Mouse (Mus musculus) E14TG2a.4 (cell line): ENCODE measurements around the gene Tfap4.
A peak's percentile ranks its signal among the peaks of the same experiment; 100 is the strongest.

ENCODE experiments used
- H3K27me3 ChIP-seq: 2 replicates; pipeline ENCODE4 v1.6.1; 2014; ENCODE audit warnings: low read length, control low read depth; ENCODE audit not compliant: insufficient read depth
- H3K36me3 ChIP-seq: 2 replicates; pipeline ENCODE4 v1.6.1; 2014; ENCODE audit warnings: low read length, control low read depth; ENCODE audit not compliant: insufficient read depth
- H3K4me1 ChIP-seq: replicated peaks from 2 replicates; pipeline ENCODE4 v1.6.1; 2014; ENCODE audit warnings: low read depth, low read length, control low read depth
- H3K4me3 ChIP-seq: replicated peaks from 2 replicates; pipeline ENCODE4 v1.5.1; 2014; ENCODE audit warnings: mild to moderate bottlenecking, low read length
- H3K9me3 ChIP-seq: 2 replicates; pipeline ENCODE4 v1.6.1; 2014; ENCODE audit warnings: low read length, control low read depth
- CTCF ChIP-seq: conservative IDR thresholded peaks from 2 replicates; pipeline ENCODE4 v1.5.1; 2014; ENCODE audit warnings: low read length
- NANOG ChIP-seq: IDR thresholded peaks from 2 replicates; pipeline ENCODE4 v1.6.1; 2014; ENCODE audit warnings: borderline replicate concordance, low read length, mixed read lengths
- POU5F1 ChIP-seq: IDR thresholded peaks from 2 replicates; pipeline ENCODE4 v1.6.1; 2014; ENCODE audit warnings: low read length, borderline replicate concordance

Tfap4 gene

GRCm38 (mm10) chr16:4559715-4560144 lies at the start of gene Tfap4:
Tfap4 (minus strand) TSS chr16:4559854.
- Histone ChIP-seq H3K4me3 (peak within 1 kb of the TSS; percentile 97), H3K4me1 (peaks cover 40% of the 10 kb centered on the region), H3K36me3 (peaks cover 15% of the 10 kb centered on the region), H3K9me3 (no peaks in the 10 kb centered on the region), H3K27me3 (no peaks in the 10 kb centered on the region)
- TF ChIP-seq CTCF (peak; percentile 35), POU5F1 (no peak)

DNA sequence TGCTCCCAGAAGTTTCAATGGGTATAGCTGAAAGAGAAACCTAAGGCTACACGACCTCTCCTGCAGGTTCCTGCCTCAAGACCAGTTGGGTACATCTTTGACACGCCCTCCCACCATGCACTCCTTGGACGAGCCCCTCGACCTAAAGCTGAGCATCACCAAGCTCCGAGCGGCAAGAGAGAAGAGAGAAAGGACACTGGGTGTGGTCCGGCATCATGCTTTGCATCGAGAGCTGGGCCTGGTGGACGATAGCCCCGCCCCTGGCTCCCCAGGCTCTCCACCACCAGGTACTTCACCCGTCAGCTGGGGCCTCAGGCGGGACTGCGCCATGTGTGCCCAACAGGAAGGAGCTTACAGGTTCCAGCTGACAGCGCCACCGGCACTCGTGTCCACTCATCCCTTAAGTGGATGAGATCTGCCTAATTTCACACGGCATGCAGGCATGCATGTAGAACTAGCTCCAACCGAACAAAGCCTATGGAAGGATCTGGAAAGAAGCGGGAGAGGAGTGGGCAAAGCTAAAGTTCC lies 48.9 kb upstream of the Tfap4 start:
- Histone ChIP-seq H3K27me3 (no peaks in the 10 kb centered on the region), H3K9me3 (no peaks in the 10 kb centered on the region), H3K4me3 (peak overlapping the region; percentile 49), H3K4me1 (peaks cover 92% of the 10 kb centered on the region), H3K36me3 (peaks cover 65% of the 10 kb centered on the region)
- no peak for TF ChIP-seq NANOG
- no peak for TF ChIP-seq CTCF
- no peak for TF ChIP-seq POU5F1

- Histone ChIP-seq H3K4me3 (peak overlapping the region; percentile 49), H3K9me3 (no peaks in the 10 kb centered on the region), H3K36me3 (peaks cover 59% of the 10 kb centered on the region), H3K27me3 (no peaks in the 10 kb centered on the region), H3K4me1 (peaks cover 92% of the 10 kb centered on the region)
- TF ChIP-seq CTCF (peak; percentile 89), POU5F1 (no peak)
Measured at GRCm38 (mm10) chr16:4607818-4608531, 48.3 kb upstream of the Tfap4 start.

- peaks cover 98% of the 10 kb centered on the region for H3K4me1 ChIP-seq
- peaks cover 45% of the 10 kb centered on the region for H3K36me3 ChIP-seq
- H3K4me3 ChIP-seq = peak overlapping the region; percentile 53
- no peaks in the 10 kb centered on the region for H3K27me3 ChIP-seq
- H3K9me3 ChIP-seq = no peaks in the 10 kb centered on the region
- no peak for TF ChIP-seq POU5F1
- no peak for TF ChIP-seq NANOG
- no peak for TF ChIP-seq CTCF
Measured at GRCm38 (mm10) chr16:4606431-4607084, 46.9 kb upstream of the Tfap4 start.

- H3K4me3 ChIP-seq = peak overlapping the region; percentile 53
- no peaks in the 10 kb centered on the region for H3K27me3 ChIP-seq
- H3K4me1 ChIP-seq = peaks cover 100% of the 10 kb centered on the region
- no peak for TF ChIP-seq POU5F1
- TF ChIP-seq NANOG = no peak
- TF ChIP-seq CTCF = no peak
- peaks cover 35% of the 10 kb centered on the region for H3K36me3 ChIP-seq
- H3K9me3 ChIP-seq = no peaks in the 10 kb centered on the region
Measured at GRCm38 (mm10) chr16:4605514-4606131, 46.0 kb upstream of the Tfap4 start.

- H3K27me3 ChIP-seq = no peaks in the 10 kb centered on the region
- no peaks in the 10 kb centered on the region for H3K9me3 ChIP-seq
- TF ChIP-seq POU5F1 (no peak), NANOG (no peak), CTCF (no peak)
- peaks cover 29% of the 10 kb centered on the region for H3K36me3 ChIP-seq
- peak overlapping the region; percentile 53 for H3K4me3 ChIP-seq
- H3K4me1 ChIP-seq = peaks cover 100% of the 10 kb centered on the region
Measured at GRCm38 (mm10) chr16:4604293-4604837, 44.7 kb upstream of the Tfap4 start.

GRCm38 (mm10) chr16:4603453-4603837 lies 43.8 kb upstream of the Tfap4 start:
- TF ChIP-seq NANOG (no peak), POU5F1 (no peak), CTCF (no peak)
- Histone ChIP-seq H3K9me3 (no peaks in the 10 kb centered on the region), H3K27me3 (no peaks in the 10 kb centered on the region), H3K36me3 (peaks cover 23% of the 10 kb centered on the region), H3K4me3 (peak overlapping the region; percentile 63), H3K4me1 (peaks cover 100% of the 10 kb centered on the region)
